Mouse (Mus musculus): ENCODE results near the gene Gm5105. TPM values are rescaled to one million over a fixed set of nuclear protein-coding genes. Genes with fewer than 3 reads are reported as not detected.
A peak's percentile ranks its signal among the peaks of the same experiment; 100 is the strongest.

Gm5105 gene
- polyA plus RNA-seq, 1 experiment from 2014 or later: not detected

DNA sequence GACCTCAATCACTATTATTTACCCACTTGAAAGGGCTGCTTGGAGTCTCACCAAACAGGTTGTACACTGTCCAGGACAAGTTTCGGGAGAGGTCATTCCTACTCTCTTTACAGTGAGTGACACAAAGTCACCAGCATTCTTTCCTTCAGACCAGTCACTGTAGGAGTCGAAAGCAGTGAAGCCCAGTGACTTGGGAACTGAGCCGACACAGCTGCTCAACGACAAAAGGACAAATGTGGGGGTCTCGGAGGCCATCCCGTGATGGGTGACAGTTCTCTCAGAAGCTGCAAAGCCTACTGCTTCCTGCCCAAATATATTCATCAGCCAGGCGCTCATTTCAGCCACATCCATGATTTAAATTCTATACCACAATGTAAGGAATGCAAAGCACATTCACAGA lies 10.2 kb downstream of the Gm5105 start:
- H3K27me3 ChIP-seq (replicated peaks; ENCODE audit: control insufficient read depth, insufficient read depth, low read length): no peaks in the 10 kb centered on the region
- 0 out of 2 replicates have a peak, but pooled peaks cover 6% of the 10 kb centered on the region for H3K4me1 ChIP-seq (replicated peaks; ENCODE audit: control insufficient read depth, insufficient read depth, low read length)
- ATAC-seq: no peak
- no peaks in the 10 kb centered on the region for H3K9me3 ChIP-seq (ENCODE audit: control insufficient read depth)
- no peak for TF ChIP-seq CTCF (IDR thresholded peaks at IDR 0.05; ENCODE audit: low read depth)
- H3K4me2 ChIP-seq (replicated peaks; ENCODE audit: low read depth): no peak overlapping the region
- no peak overlapping the region for H3K27ac ChIP-seq (ENCODE audit: low read depth, low read length)
- H3K9ac ChIP-seq (ENCODE audit: low read depth, low read length): no peak overlapping the region
- H3K36me3 ChIP-seq (ENCODE audit: control insufficient read depth, insufficient read depth): no peaks in the 10 kb centered on the region
- H3K4me3 ChIP-seq (ENCODE audit: low read depth, low read length): no peak overlapping the region
- WGBS: 63% methylated on average over 7 of the region's 7 CpGs

DNA sequence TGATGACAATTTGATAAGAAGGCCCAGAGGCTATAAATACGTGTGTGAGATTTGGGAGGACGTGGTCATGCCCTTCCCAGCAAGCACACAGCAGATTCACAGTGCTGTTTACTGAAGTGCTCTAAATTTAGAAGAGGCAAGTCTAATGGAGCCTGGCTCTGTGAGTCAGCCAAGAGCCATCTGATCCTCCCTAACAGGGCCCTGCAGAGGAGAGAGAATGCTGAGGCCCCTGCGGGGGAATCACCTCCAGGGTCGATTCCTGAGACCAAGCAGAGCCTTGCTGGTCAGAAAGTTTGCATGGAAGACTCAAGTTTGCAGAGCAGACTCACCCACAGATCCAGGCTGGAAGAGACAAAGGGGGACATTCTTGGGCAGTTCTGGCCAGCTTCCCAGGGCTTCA lies 13.2 kb downstream of the Gm5105 start:
- 19% methylated on average over 4 of the region's 4 CpGs for WGBS
- peak overlapping the region; percentile 62 for H3K27ac ChIP-seq (ENCODE audit: low read depth, low read length)
- no peak overlapping the region for H3K9ac ChIP-seq (ENCODE audit: low read depth, low read length)
- H3K36me3 ChIP-seq (ENCODE audit: control insufficient read depth, insufficient read depth): no peaks in the 10 kb centered on the region
- ATAC-seq: no peak
- no peak overlapping the region for H3K4me2 ChIP-seq (replicated peaks; ENCODE audit: low read depth)
- no peaks in the 10 kb centered on the region for H3K9me3 ChIP-seq (ENCODE audit: control insufficient read depth)
- H3K4me1 ChIP-seq (replicated peaks; ENCODE audit: control insufficient read depth, insufficient read depth, low read length): 0 out of 2 replicates have a peak, but pooled peaks cover 6% of the 10 kb centered on the region
- no peak for TF ChIP-seq CTCF (IDR thresholded peaks at IDR 0.05; ENCODE audit: low read depth)
- no peaks in the 10 kb centered on the region for H3K27me3 ChIP-seq (replicated peaks; ENCODE audit: control insufficient read depth, insufficient read depth, low read length)
- no peak overlapping the region for H3K4me3 ChIP-seq (ENCODE audit: low read depth, low read length)

GRCm38 (mm10) chr3:138051431-138051830 lies 15.8 kb downstream of the Gm5105 start:
- no peak overlapping the region for H3K27ac ChIP-seq (ENCODE audit: low read depth, low read length)
- no peak overlapping the region for H3K9ac ChIP-seq (ENCODE audit: low read depth, low read length)
- no peaks in the 10 kb centered on the region for H3K9me3 ChIP-seq (ENCODE audit: control insufficient read depth)
- 0 out of 2 replicates have a peak, but pooled peaks cover 6% of the 10 kb centered on the region for H3K4me1 ChIP-seq (replicated peaks; ENCODE audit: control insufficient read depth, insufficient read depth, low read length)
- H3K4me2 ChIP-seq (replicated peaks; ENCODE audit: low read depth): no peak overlapping the region
- no peak overlapping the region for H3K4me3 ChIP-seq (ENCODE audit: low read depth, low read length)
- no peaks in the 10 kb centered on the region for H3K27me3 ChIP-seq (replicated peaks; ENCODE audit: control insufficient read depth, insufficient read depth, low read length)
- TF ChIP-seq CTCF (IDR thresholded peaks at IDR 0.05; ENCODE audit: low read depth): no peak
- no peak for ATAC-seq
- H3K36me3 ChIP-seq (ENCODE audit: control insufficient read depth, insufficient read depth): no peaks in the 10 kb centered on the region
- 87% methylated on average over 3 of the region's 3 CpGs for WGBS

DNA sequence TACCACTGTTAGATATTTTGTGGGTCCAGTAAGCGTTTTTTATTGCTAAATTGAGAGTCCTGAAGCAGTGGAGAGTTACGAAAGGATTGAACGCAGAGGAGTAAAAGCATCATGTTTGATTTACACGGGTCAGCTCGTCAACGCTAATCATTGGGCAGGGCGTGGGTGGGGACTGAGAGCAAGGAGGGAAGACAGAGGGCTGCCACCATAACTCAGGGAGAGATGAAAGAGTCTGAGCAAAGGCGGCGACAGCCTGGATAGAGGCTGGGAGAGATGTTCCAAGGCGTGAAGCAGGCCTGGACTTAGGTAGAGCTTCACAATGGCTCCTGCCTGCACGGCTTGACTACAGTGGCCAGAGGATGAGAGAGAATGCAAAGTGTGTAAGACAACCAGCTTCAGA lies 16.4 kb downstream of the Gm5105 start:
- Histone ChIP-seq H3K9ac (ENCODE audit: low read depth, low read length) (no peak overlapping the region), H3K36me3 (ENCODE audit: control insufficient read depth, insufficient read depth) (no peaks in the 10 kb centered on the region), H3K4me3 (ENCODE audit: low read depth, low read length) (no peak overlapping the region), H3K4me2 (replicated peaks; ENCODE audit: low read depth) (no peak overlapping the region), H3K9me3 (ENCODE audit: control insufficient read depth) (no peaks in the 10 kb centered on the region), H3K27me3 (replicated peaks; ENCODE audit: control insufficient read depth, insufficient read depth, low read length) (no peaks in the 10 kb centered on the region), H3K27ac (ENCODE audit: low read depth, low read length) (no peak overlapping the region), H3K4me1 (replicated peaks; ENCODE audit: control insufficient read depth, insufficient read depth, low read length) (0 out of 2 replicates have a peak, but pooled peaks cover 6% of the 10 kb centered on the region)
- no peak for TF ChIP-seq CTCF (IDR thresholded peaks at IDR 0.05; ENCODE audit: low read depth)
- ATAC-seq: no peak
- WGBS: 53% methylated on average over 11 of the region's 11 CpGs

- H3K9ac ChIP-seq (ENCODE audit: low read depth, low read length): no peak overlapping the region
- H3K4me2 ChIP-seq (replicated peaks; ENCODE audit: low read depth): no peak overlapping the region
- H3K27ac ChIP-seq (ENCODE audit: low read depth, low read length): no peak overlapping the region
- H3K36me3 ChIP-seq (ENCODE audit: control insufficient read depth, insufficient read depth): no peaks in the 10 kb centered on the region
- 0 out of 2 replicates have a peak, but pooled peaks cover 6% of the 10 kb centered on the region for H3K4me1 ChIP-seq (replicated peaks; ENCODE audit: control insufficient read depth, insufficient read depth, low read length)
- no peak overlapping the region for H3K4me3 ChIP-seq (ENCODE audit: low read depth, low read length)
- no peaks in the 10 kb centered on the region for H3K9me3 ChIP-seq (ENCODE audit: control insufficient read depth)
- no peak for ATAC-seq
- WGBS: 86% methylated on average over 6 of the region's 6 CpGs
- H3K27me3 ChIP-seq (replicated peaks; ENCODE audit: control insufficient read depth, insufficient read depth, low read length): no peaks in the 10 kb centered on the region
- no peak for TF ChIP-seq CTCF (IDR thresholded peaks at IDR 0.05; ENCODE audit: low read depth)
Observed at GRCm38 (mm10) chr3:138049555-138049954, 17.6 kb downstream of the Gm5105 start.

GRCm38 (mm10) chr3:138043316-138043715 lies 23.9 kb downstream of the Gm5105 start:
- Histone ChIP-seq H3K9me3 (ENCODE audit: control insufficient read depth) (no peaks in the 10 kb centered on the region), H3K9ac (ENCODE audit: low read depth, low read length) (no peak overlapping the region), H3K4me2 (replicated peaks; ENCODE audit: low read depth) (no peak overlapping the region), H3K4me3 (ENCODE audit: low read depth, low read length) (no peak overlapping the region), H3K27ac (ENCODE audit: low read depth, low read length) (no peak overlapping the region), H3K4me1 (replicated peaks; ENCODE audit: control insufficient read depth, insufficient read depth, low read length) (no peaks in the 10 kb centered on the region), H3K36me3 (ENCODE audit: control insufficient read depth, insufficient read depth) (no peaks in the 10 kb centered on the region), H3K27me3 (replicated peaks; ENCODE audit: control insufficient read depth, insufficient read depth, low read length) (no peaks in the 10 kb centered on the region)
- ATAC-seq: no peak
- TF ChIP-seq CTCF (IDR thresholded peaks at IDR 0.05; ENCODE audit: low read depth): no peak
- 67% methylated on average over 7 of the region's 7 CpGs for WGBS

Data from intestine, postnatal 0 days (tissue).